Mouse (Mus musculus): ENCODE data around the gene Tubb2a. TPM values are rescaled to one million over a fixed set of nuclear protein-coding genes. Genes with fewer than 3 reads are reported as not detected.

The Tubb2a gene
- total and polyA plus RNA-seq, 3 experiments = 17.6 to 43.0 (median 26.1) TPM

- in situ Hi-C loops (cut with MboI; ENCODE audit: low pct_ligation_motif_present, low pct_unique_long_range_greater_than_20kb, low sequenced_read_pairs) = no loop called here
- Histone ChIP-seq H3K4me3 (replicated peaks in 1 of 3; ENCODE audit: low read depth in 2 of 3, low read length in 2 of 3, poor library complexity in 1 of 3) (no peak overlapping the region), H3K4me1 (ENCODE audit: control insufficient read depth in 1 of 2, insufficient read depth in 2 of 2) (peaks cover 3 to 11% of the 10 kb centered on the region in 2 experiments; a peak in 3 of 4 replicates), H3K27ac (ENCODE audit: insufficient read depth, low read depth) (no peak overlapping the region), H3K4me2 (ENCODE audit: insufficient read depth, low read depth, poor library complexity, severe bottlenecking) (no peak overlapping the region), H3K9ac (ENCODE audit: insufficient read depth, low read depth) (no peak overlapping the region), H3K36me3 (replicated peaks in 1 of 2; ENCODE audit: control insufficient read depth in 1 of 2, insufficient read depth in 1 of 2, low read length in 1 of 2) (no peaks in the 10 kb centered on the region), H3K9me3 (replicated peaks; ENCODE audit: low read length) (no peaks in the 10 kb centered on the region), H3K27me3 (replicated peaks) (no peaks in the 10 kb centered on the region), H3K79me2 (replicated peaks; ENCODE audit: control insufficient read depth, extremely low read depth, insufficient read depth, poor library complexity, severe bottlenecking) (no peaks in the 10 kb centered on the region)
- dilution Hi-C loops (cut with MboI; ENCODE audit: extremely low pct_ligation_motif_present, extremely low pct_unique_long_range_greater_than_20kb, low sequenced_read_pairs) = no loop called here
- TF ChIP-seq HCFC1 (IDR thresholded peaks at IDR 0.05; ENCODE audit: low read depth, low read length) = no peak
- no peak for TF ChIP-seq ELF1 (IDR thresholded peaks at IDR 0.05; ENCODE audit: low read depth, low read length)
- DNase-seq (ENCODE audit: extremely low read depth) = no peak
Observed at GRCm38 (mm10) chr13:34100733-34101132, 22.9 kb upstream of the Tubb2a start.

- Histone ChIP-seq H3K79me2 (replicated peaks; ENCODE audit: control insufficient read depth, extremely low read depth, insufficient read depth, poor library complexity, severe bottlenecking) (no peaks in the 10 kb centered on the region), H3K4me2 (ENCODE audit: insufficient read depth, low read depth, poor library complexity, severe bottlenecking) (no peak overlapping the region), H3K27me3 (replicated peaks) (no peaks in the 10 kb centered on the region), H3K36me3 (replicated peaks in 1 of 2; ENCODE audit: control insufficient read depth in 1 of 2, insufficient read depth in 1 of 2, low read length in 1 of 2) (no peaks in the 10 kb centered on the region), H3K4me3 (replicated peaks in 1 of 3; ENCODE audit: low read depth in 2 of 3, low read length in 2 of 3, poor library complexity in 1 of 3) (no peak overlapping the region), H3K9me3 (replicated peaks; ENCODE audit: low read length) (no peaks in the 10 kb centered on the region), H3K9ac (ENCODE audit: insufficient read depth, low read depth) (no peak overlapping the region), H3K4me1 (ENCODE audit: control insufficient read depth in 1 of 2, insufficient read depth in 2 of 2) (peaks cover 3 to 11% of the 10 kb centered on the region in 2 experiments; a peak in 3 of 4 replicates), H3K27ac (ENCODE audit: insufficient read depth, low read depth) (no peak overlapping the region)
- no peak for DNase-seq (ENCODE audit: extremely low read depth)
- TF ChIP-seq JUN (IDR thresholded peaks at IDR 0.05; ENCODE audit: insufficient read depth, low read depth, low read length) (no peak), NRF1 (IDR thresholded peaks at IDR 0.05; ENCODE audit: low read depth, low read length) (no peak), KAT2A (IDR thresholded peaks at IDR 0.05; ENCODE audit: insufficient replicate concordance, low read length) (no peak), POLR2AphosphoS2 (IDR thresholded peaks at IDR 0.05; ENCODE audit: low read depth, low read length) (no peak), MEF2A (IDR thresholded peaks at IDR 0.05; ENCODE audit: borderline replicate concordance, low read depth, low read length) (no peak), USF1 (IDR thresholded peaks at IDR 0.05; ENCODE audit: low read depth, low read length) (no peak), SIN3A (IDR thresholded peaks at IDR 0.05; ENCODE audit: low read length) (no peak), E2F4 (IDR thresholded peaks at IDR 0.05; ENCODE audit: insufficient replicate concordance, low read depth, low read length) (no peak), ZC3H11A (IDR thresholded peaks at IDR 0.05; ENCODE audit: low read depth, low read length) (no peak), POLR2A (IDR thresholded peaks at IDR 0.05; ENCODE audit: low read depth, low read length) (no peak), USF2 (conservative IDR thresholded peaks at IDR 0.05; ENCODE audit: low read depth, low read length) (no peak), RCOR1 (conservative IDR thresholded peaks at IDR 0.05; ENCODE audit: low read depth, low read length) (no peak), MAZ (IDR thresholded peaks at IDR 0.05; ENCODE audit: low read depth, low read length) (no peak), MYC (IDR thresholded peaks at IDR 0.05; ENCODE audit: low read depth, low read length) (no peak), GABPA (IDR thresholded peaks at IDR 0.05; ENCODE audit: insufficient replicate concordance, low read depth, low read length) (no peak), ZMIZ1 (IDR thresholded peaks at IDR 0.05; ENCODE audit: low read depth, low read length) (no peak), TBP (conservative IDR thresholded peaks at IDR 0.05; ENCODE audit: low read depth, low read length) (no peak)
- dilution Hi-C loops (cut with MboI; ENCODE audit: extremely low pct_ligation_motif_present, extremely low pct_unique_long_range_greater_than_20kb, low sequenced_read_pairs) (no loop called here), in situ Hi-C loops (cut with MboI; ENCODE audit: low pct_ligation_motif_present, low pct_unique_long_range_greater_than_20kb, low sequenced_read_pairs) (no loop called here)
Observed at GRCm38 (mm10) chr13:34097086-34097485, 19.3 kb upstream of the Tubb2a start.
